Mouse (Mus musculus) G1E (cell line): ENCODE data around the gene Ids.
"Not testable (repeated sequence)": the region's sequence is repeated elsewhere in the genome, so short reads cannot be mapped to it uniquely, and the experiment has no call there.

Source experiments
- CTCF ChIP-seq: IDR thresholded peaks from 2 replicates; pipeline ENCODE4 v1.5.1; 2012; ENCODE audit warnings: low read depth, low read length, inconsistent platforms, mixed read lengths
- GATA1 ChIP-seq: IDR thresholded peaks from 2 replicates; pipeline ENCODE4 v1.6.1; 2012; ENCODE audit warnings: borderline replicate concordance, low read length, inconsistent platforms, mixed read lengths
- GATA2 ChIP-seq: IDR thresholded peaks from 2 replicates; pipeline ENCODE4 v1.6.1; 2012; ENCODE audit warnings: low read depth, low read length, inconsistent platforms, borderline replicate concordance
- TAL1 ChIP-seq: conservative IDR thresholded peaks from 2 replicates; pipeline ENCODE4 v1.6.1; 2012; ENCODE audit warnings: low read depth, low read length, inconsistent platforms, mixed read lengths

- not testable (repeated sequence) for TF ChIP-seq CTCF, GATA2, TAL1, GATA1
Observed at GRCm38 (mm10) chrX:70374469-70375110, 9.7 kb upstream of the Ids start.
